Mouse (Mus musculus) adrenal gland, postnatal 25 days (tissue): ENCODE data around the gene Cpm. TPM values are rescaled to one million over a fixed set of nuclear protein-coding genes. Genes with fewer than 3 reads are reported as not detected.

ENCODE experiments used
- DNase-seq: peaks from one replicate; pipeline ENCODE4 v3.0.0; 2021; ENCODE audit warnings: mixed read lengths
- total RNA-seq: library from RNA; stranded (reverse); gene quantifications from 2 replicates; pipeline ENCODE4 v1.2.3, GENCODE M21; 2021

Gene Cpm
- total RNA-seq, 1 experiment from 2014 or later = 27.0 TPM

DNA sequence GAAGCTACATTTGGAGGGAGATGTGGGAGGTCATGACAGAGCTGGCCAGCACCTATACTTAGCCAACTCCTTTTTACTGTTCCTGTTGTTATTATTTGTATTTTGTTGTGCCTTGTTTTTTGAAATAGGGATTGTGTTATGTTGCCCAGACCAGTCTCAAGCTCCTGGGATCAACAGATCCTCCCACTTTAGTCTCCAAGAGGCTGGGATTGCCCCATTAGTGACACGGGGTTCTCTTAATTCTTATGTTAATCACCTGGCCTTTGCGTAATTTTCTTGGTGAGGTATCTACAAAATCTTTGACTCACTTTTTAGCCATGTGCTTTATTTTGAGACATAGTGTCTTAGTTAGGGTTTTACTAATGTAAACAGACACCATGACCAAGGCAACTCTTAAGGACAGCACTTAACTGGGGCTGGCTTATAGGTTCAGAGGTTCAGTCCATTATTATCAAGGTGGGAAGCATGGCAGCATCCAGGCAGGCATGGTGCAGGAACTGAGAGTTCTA lies 18.7 kb downstream of the Cpm start:
- no peak for DNase-seq

DNA sequence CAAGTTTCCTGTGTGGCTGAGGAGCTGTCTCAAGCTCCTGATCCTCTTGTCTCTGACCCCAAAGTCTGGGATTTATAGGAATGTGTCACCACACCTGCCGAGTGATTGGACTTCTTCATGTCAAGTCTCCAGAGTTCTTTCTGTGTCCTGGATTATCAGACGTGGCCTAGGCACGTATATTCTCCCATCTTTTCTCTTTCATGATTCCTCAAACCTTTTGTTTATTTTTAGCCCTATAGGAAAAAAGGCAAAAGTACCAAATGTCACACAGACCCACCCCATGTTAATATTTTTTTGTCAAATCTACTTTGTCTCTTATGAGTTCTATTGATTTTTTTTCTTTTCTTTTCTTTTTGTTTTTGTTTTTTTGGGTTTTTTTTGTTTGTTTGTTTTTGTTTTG lies 19.3 kb downstream of the Cpm start:
- no peak for DNase-seq

DNA sequence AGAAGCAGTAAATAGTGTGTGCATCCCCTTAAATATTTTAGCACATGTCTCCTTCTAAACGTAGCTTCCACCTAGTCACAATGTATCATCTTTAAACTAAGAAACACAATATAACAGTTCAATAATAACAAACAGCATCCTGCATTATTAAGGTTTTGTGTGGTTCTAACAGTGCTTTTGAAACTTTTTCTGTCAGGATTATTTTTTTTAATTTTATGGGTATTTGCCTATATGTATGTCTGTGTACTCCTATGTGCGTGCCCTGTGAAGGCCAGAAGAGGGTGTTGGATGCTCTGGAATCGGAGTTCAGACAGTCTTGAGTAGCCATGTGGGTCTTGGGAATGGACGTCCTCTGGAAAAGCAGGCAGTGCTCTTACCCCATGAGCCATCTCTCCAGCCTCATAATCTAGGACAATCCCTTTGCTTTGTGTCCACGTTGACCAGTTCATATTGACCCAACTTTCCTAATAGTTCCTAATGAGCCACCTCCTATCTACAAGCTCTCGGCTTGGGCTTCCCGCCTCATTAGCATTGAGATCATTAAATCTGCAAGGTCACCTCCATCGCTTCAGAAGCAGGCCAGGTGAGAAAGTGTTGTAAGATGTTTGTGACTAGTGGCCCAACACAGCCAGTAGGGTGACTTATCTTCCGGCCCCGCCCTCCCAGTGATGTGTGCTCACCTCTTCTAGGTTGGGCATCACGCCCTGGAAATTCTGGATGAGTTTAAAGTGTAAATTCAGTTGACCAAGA lies 20.2 kb downstream of the Cpm start:
- DNase-seq = no peak

DNA sequence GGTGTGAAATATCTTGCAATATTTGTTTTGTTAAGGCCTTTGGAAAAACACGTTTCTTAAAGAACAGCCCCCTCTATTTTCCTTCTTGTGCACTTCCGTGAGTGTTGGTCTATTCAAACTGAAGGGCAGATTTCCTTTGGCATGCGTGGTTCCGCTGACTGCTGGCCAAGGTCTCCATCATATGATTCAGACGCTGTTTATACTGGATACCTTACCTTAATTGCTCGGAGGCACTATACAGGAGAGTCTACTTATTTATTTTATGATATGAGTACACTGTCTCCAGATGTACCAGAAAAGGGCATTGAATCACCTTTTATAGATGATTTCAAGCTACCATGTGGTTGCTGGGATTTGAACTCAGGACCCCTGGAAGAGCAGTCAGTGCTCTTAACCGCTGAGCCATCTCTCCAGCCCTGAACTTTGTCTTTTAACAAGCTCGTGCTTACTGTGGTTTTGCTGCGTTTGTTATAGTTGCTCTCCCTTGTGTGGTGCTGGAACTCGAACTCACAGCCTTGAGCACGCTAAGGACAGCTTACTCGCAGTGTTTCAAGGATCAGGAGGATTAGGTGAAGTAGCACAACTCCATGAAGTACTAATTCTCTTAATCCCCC lies 20.8 kb downstream of the Cpm start:
- no peak for DNase-seq

DNA sequence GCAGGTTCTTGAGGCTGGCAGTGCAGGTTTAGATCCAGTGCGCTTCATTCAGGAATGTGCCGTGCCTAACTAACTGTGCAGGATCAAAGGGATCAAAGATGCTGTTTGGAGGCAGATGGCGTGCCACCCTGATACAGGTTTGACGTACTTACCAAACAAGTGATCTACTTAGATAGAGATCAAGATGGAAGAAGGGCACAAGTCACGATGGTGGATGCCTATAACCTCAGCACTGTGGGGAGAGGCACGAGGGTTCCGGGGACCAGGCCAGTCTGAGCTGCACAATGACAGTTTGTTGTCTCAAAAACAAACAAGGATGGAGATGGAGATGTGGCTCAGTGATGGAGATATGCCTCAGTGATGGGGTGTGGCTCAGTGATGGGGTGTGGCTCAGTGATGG lies 21.4 kb downstream of the Cpm start:
- no peak for DNase-seq

DNA sequence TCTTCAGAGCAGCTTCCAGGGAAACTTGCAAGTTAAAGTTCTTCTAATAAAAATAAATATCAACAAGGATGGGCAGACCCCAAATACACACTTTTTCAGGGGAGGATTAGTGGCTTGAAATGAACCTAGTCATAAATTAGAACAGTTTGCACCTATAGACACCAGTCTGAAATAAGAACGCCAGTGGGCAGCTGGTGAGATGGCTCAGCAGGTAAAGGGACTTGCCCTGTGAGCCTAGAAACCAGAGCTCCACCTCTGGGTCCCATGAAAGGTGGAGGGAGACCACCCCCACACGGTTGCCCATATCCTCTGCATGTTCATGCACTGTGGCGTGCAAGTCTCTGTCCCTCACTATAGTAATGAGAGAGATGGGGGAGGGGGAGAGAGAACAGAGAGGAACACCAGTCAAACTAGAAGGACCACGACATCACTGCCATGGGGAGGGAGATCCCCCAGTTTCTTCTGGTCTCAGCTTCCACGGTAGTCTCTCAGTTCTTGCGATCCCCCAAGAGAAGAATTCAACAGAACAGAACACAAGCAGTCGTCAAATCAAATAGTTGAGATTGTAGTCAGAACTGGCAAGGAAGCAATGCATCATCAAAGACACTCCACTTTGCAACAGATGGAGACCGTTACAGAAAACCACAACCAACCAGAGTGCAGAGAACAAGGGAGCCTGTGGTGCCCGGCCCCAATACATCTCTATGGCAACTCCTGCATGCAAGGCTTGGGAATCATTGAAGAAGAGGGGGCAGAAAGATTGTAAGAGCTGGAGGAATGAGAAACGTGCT lies 22.5 kb downstream of the Cpm start:
- no peak for DNase-seq

DNA sequence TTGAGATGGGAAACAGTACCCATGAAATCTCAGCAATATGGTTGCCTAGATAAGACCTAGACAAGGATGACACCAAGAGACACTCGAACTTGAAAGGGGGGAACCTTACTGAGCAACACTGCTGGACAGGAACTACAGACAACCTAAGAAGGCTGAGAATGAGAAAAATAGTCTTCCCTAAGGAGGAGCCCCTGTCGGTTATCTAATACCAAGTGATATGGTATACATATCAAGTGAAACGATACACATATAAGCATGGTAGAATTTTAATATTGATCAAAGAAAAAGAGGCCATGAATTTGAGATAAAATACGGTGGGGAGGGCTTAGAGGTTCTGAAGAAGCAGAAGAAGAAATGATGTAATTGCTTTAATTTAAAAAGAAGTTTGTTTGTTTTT lies 23.1 kb downstream of the Cpm start:
- DNase-seq = no peak

DNA sequence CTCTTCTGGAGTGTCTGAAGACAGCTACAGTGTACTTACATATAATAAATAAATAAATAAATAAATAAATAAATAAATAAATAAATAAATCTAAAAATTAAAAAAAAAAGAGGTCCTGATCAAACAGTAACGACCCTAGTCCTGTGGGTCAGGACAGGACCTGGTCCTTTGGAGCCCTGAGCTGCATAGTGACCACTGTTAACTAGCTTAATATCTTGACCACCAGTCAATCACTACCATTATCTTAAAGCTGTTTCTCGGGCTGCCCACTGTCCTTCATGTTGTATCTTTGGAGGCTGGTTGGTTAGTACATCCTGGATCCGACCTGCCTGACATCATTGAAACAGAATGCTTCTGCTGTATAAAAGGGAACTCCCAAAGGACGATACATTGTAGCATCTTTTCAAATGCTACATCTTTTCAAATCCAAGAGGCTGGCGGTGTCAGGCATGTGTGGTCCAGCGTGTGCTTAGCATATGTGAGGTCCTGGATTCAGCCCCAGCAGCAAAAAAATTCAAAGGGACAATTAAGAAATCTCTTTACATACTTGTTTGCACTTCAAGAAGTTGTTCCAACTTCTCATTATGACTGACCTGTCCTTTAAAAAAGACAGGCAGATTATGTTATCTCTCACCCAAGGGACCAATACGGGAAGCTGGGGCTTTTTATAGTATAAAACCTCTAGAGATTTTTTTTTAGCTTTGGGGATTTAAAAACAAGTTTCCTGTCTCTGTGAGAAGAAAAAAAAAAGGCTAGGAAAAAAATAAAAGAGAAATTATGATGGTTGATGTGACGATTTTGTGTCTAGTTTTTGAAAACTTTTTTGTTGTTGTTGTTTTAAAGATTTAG lies 23.9 kb downstream of the Cpm start:
- DNase-seq = no peak

DNA sequence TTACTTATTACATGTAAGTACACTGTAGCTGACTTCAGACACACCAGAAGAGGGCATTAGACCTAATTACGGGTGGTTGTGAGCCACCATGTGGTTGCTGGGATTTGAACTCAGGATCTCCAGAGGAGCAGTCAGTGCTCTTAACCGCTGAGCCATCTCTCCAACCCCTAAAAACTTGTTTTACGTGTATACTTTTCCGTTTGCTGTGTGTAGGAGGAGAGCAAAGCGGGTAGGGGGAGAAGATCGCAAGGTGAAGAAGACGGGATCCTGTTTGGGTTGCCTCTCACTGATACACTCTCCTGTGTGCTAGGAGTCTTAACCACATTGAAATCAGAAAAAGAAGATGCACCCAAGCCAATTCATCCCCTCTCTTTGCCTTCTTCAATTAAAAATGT lies 24.5 kb downstream of the Cpm start:
- DNase-seq = no peak

DNA sequence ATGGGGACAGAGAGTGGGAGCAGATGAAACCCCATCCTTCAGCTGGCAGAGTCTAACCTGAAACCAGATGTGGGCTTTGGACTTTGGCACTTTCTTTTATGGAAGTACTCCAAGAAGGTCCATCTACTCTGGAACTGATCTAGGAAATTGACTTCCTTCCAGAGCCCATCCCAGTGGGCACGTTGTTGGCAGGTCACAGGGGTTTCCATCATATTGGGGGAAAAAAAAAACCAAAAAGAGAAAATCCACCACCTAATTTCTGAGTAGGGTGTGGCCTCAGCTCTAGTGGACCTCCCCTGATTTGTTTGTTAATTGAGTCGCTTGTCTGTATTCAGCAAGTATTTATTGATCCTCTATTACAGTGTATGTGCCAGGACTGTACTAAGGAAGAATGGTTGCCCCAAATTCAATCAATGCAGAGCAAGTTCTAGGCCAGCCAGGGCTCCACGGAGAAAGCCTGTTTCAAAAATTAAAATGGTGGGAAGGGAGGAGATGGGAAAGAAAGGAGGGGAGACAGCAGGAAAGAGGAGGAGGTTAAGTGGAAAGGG lies 25.4 kb downstream of the Cpm start:
- DNase-seq = no peak

DNA sequence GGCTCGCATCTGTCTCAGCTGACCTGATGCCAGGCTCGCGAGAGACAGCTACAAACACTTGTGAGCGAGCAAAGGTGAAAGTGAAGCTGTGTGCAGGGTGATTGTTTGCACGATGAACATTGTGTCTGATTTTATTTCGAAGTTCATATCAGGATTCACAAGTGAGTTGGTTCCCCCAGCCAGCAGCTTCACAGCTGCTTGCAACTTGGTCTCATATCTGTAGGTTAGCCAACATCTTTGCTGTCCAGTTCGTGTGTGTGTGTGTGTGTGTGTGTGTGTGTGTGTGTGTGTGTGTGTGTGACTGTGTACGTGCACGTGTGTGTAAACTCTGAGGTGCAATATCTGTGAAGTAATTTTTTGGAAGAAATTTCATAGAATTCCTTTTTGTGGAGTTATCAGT lies 26.2 kb downstream of the Cpm start:
- no peak for DNase-seq

DNA sequence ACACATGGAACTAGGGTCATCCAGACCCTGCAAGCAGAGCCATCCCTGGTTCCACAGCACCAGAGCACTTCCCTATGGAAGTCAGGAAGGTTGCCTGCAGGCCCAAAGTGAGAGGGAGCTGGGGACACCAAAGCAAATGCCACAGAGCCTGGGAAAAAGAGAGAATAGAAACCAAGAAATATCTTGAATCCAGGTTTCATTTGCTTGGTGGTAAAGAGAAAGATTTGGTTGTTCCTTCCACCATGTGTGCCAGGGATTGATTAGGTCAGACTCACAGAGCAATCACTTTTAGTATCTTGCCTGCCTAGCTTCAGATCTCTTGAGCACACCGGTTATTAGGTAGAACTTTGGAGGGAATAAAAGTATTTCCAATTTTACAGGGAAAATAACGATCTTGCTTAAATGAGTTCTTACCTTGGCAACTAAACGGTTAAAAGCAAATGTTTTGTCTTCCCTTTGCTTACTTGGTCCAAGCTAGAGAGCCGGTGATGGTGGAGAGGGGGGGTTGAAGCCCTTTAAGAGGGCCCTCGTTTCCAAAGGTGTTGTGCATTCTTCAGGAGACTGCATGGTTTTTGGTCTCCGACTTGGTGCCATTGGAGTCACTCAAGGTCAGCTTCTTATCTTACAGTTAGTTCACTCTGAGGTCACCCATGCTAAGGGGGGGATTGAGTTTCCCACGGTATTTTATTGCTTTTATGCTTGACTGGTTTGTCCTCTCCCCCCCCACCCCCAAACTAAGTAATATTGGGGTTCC lies 26.8 kb downstream of the Cpm start:
- DNase-seq = no peak

DNA sequence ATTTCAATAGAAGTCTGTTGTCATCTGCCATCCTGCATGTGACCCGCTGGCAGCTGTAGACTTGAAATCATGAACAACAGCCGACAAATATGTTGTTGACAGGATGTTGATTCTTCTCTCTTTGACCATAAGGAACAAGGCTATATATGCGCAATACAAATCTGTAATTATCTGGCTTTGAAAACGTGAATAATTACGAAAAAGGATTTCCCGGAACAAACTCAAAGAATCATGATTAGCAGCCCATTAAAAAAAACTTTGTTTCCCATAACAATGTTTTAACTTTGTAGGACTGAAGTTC lies 27.3 kb downstream of the Cpm start:
- DNase-seq = no peak

DNA sequence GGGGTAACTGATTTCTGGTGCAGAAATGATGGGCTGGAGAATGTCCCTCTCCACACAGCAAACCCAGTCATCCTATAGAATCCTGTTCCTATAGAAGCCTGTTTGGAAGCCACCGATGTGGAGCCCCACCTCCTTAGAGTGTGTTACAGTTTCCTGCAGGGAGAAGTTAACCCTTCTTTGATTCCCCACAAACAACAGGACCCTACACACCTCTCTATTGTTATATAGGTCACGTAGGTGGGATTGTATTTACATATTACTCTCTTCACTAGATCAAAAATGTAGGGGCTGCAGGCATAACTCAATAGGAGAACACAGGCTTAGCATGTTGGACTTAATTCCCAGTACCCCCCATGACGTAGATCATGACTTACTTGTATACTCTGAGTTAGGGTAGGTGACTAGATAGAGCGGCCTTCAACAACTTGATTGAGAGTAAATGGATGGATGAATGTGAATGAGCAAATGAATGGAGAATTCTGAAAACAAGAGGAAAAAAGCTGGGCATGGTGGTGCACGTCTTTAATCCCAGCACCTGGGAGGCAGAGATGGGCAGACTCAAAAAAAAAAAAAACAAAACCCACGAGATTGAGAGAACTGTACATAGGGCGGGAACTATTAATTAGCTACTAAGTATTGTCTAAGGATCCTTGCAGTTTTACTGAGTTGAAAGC lies 27.8 kb downstream of the Cpm start:
- DNase-seq = no peak

DNA sequence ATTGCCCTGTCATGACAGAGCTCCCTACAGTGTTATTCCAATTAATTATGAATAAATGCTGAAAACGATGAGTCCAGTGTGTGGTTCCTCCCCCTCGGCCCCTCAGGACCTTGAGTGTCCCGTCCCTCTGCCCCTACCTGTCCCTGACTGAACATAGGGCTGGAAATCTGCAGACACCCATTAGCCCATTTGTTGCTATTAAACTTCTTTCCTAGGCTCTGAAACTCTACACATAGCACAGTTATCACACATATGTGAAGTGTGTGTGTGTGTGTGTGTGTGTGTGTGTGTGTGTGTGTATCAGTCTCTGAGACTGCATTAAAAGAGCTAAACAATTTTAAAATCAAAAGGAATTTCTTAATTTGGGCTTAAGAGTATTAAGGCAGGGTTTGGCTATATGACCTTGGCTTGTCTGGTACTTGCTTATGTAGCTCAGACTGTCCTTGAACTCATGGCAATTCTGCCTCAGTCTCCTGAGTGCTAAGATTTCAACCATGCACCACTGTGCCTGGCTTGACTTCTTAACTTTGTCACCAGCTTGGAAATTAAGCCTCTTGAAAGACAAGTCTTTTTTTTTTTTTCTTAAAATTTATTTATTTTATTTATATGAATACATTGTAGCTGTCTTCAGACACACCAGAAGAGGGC lies 28.5 kb downstream of the Cpm start:
- DNase-seq = no peak

DNA sequence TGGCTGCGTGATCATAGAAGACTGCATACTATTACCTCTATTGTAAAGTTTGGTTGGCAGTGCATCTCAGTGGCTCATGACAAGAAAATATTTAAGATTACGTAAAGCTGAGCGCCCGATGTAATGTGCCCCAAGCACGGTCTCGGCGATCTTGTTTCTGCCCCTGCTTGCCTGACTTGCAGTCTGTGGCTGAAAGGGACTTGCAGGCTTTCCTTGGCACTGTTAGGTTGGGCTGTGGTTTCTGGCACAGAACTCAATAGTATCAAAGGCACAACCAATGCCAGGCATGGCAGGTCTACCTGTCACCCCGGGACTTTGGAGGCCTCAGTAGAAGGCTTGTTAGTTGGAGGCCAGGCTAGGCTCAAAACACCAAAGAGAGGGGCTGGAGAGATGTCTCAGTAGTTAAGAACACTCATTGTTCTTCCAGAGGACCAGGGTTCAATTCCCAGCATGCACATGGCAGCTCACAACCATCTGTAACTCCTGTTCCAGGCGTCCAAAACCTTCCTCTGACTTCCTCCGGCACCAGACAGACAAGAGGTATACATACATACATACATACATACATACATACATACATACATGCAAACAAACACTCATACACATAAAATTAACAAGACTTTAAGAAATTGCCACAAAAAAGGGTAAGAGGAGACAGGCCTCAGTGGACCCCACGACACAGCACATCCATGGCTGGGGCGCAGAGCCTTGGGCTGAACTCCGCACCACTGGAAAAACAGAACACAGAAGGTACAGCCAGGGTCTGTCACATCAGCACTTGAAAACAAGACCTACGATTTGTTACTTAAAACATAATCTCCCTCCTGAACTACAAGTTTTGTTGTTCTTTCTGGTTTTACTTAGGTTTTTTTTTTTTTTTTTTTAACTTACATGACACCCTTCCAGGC lies 29.5 kb downstream of the Cpm start:
- no peak for DNase-seq

DNA sequence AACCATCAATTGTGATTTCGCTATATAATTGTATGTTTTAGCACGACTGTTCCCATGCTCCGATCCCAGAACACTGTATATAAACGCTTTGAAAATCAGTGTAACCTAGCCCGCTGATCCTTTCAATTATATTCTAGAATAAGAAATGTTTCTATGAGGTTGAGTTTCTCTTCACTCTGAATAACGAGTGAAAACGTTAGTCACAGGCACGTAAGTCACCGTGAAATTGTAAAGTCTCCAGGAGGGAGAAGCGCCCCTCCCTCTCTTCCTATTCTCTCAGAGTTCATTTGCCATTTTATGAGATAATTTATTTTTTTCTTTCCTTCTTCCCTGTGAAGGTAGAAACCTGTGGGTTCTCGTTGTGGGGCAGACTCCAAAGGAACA lies 30.1 kb downstream of the Cpm start:
- DNase-seq = no peak

DNA sequence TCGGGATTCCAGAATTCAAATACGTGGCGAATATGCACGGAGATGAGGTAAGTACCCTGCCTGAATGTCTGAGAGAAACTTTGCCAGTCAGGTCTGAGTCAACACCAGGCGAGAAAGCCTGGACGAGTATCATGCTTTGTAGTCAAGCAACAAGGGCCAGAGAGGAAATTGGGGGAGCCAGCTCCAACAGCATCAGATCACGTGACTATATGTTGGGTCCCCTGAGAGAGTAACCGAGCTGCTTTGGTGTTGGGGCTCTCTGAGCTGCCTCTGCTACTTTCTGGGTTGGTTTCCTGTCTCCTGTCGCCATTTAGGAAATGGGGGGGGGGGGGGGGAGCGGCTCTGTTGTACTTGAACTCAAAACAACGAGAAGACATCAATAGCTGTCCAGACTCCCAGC lies 30.5 kb downstream of the Cpm start:
- no peak for DNase-seq

DNA sequence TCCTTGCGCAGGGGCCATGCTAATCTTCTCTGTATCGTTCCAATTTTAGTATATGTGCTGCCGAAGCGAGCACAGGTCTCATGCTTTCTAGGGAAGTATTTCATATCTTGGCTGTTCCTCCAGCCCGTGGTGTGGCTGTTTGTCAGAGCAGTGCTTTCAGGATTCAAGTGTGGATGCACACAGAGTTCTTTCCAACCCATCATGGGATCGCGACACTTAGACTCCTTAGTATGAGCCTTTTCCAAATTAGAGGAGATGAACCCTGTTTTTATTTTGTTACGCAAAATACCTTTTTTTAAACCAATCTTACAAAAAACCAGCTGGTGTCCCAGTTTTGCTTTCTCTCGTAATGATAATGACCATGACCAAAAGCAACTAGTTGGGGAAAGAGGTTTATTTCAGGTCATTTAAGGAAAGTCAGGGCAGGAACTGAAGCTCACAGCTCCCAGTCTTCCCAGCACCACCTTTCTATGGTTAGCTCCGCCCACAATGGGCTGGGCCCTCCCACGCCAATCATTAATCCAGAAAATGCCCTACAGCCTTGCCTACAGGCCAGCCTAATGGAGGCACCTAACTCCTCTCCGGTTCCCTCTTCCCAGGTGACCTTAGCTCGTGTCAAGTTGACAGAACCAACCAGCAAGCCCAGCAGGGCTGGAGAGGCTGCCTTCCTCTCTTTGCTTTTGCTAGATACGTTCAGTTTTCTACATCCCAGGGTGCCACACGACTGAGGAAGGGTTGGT lies 33.2 kb downstream of the Cpm start:
- DNase-seq = no peak
